Mouse (Mus musculus) layer of hippocampus, adult 2 months (tissue): ENCODE data around the gene Arid5b. TPM values are rescaled to one million over a fixed set of nuclear protein-coding genes. Genes with fewer than 3 reads are reported as not detected.

Experiments
- DNase-seq, 2 experiments: peaks; one replicate each; pipeline ENCODE4 v3.0.0; 2022; ENCODE audit warnings: low spot score in 2 of 2
- H3K27ac ChIP-seq: fragments of 200-600 bp; 2 replicates; pipeline ENCODE4 v1.8.1; 2022
- H3K4me3 ChIP-seq: fragments of 200-600 bp; 2 replicates; pipeline ENCODE4 v1.8.1; 2022; ENCODE audit warnings: mild to moderate bottlenecking
- CTCF ChIP-seq: fragments of 200-600 bp; conservative IDR thresholded peaks from 2 replicates; pipeline ENCODE4 v1.8.1; 2022; ENCODE audit warnings: antibody characterized with exemption, mild to moderate bottlenecking, moderate library complexity
- total RNA-seq, 2 experiments: library from RNA; stranded (reverse); gene quantifications; 2 replicates each; pipeline ENCODE4 v1.2.3; 2021

Arid5b gene
- total RNA-seq, 2 experiments from 2014 or later = 25.5 to 27.2 TPM

DNA sequence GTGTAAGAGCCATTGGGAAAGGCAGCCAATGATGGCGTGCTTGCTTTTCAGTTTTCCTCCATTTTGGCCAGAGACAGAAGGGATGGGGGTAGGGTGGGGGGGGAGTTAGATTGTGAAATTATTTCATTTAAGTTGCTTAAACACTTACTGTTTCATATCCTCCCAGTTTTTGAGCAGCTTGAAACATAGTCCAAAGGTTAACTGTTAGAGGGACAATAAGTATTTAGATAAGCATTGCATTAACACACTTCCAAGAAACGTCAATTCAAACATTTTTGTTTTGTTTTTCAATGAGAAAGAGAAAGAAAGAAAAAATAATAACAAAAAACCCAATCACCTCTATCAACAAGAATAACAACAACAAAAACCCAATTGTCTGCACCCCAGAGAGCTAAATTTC is 152.0 kb downstream of the Arid5b start:
- Histone ChIP-seq H3K4me3 (no peak overlapping the region), H3K27ac (no peak overlapping the region)
- no peak for TF ChIP-seq CTCF
- DNase-seq = no peak

GRCm38 (mm10) chr10:68125919-68126550 is 152.5 kb downstream of the Arid5b start:
- H3K27ac ChIP-seq = no peak overlapping the region
- no peak for DNase-seq
- no peak for TF ChIP-seq CTCF
- no peak overlapping the region for H3K4me3 ChIP-seq

DNA sequence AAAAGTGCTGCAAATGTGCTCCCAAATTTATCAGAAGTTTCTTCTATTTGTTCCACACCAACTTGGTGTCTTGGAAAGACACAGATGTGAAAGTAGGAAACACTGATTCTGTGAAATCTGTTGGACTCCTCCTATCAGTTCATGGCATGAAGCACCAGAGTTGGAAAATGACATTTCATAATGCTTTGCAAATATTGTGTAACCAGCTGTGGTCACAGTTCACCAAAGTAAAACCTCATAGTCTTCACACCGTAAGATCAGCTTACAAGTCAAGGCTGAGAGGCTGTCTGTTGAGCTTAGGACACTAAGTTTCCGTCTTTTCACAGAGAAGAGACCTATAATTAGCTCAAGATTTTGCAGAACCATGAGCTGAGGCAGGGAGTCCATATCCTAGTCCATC is 153.6 kb downstream of the Arid5b start:
- TF ChIP-seq CTCF = no peak
- no peak for DNase-seq
- Histone ChIP-seq H3K4me3 (no peak overlapping the region), H3K27ac (no peak overlapping the region)

- DNase-seq = no peak
- H3K27ac ChIP-seq = no peak overlapping the region
- no peak for TF ChIP-seq CTCF
- H3K4me3 ChIP-seq = no peak overlapping the region
Measured at GRCm38 (mm10) chr10:68123446-68123845, 155.1 kb downstream of the Arid5b start.

DNA sequence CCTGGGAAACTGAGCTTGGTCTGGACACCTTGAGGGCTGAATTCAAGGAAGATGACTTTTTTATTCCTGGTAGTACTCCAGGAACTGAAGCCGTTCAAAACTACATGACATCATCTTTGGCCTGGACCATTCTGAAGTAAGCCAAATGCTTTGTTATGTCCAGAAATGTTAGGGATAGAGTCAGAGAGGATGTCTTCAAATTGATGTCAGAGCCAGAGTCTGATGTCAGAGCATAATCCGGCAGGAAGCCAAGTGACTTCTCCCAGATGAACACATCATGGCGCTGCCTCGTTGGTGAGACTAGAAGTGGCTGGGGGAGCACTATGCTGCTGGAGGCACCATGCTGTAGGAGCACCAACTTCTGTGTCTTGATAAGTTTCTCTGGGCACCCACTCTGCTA is 156.6 kb downstream of the Arid5b start:
- TF ChIP-seq CTCF = no peak
- H3K4me3 ChIP-seq = no peak overlapping the region
- no peak for DNase-seq
- no peak overlapping the region for H3K27ac ChIP-seq

GRCm38 (mm10) chr10:68121251-68121650 is 157.3 kb downstream of the Arid5b start:
- H3K4me3 ChIP-seq = no peak overlapping the region
- TF ChIP-seq CTCF = no peak
- DNase-seq = no peak
- no peak overlapping the region for H3K27ac ChIP-seq

GRCm38 (mm10) chr10:68120011-68120410 is 158.5 kb downstream of the Arid5b start:
- H3K4me3 ChIP-seq = no peak overlapping the region
- no peak overlapping the region for H3K27ac ChIP-seq
- TF ChIP-seq CTCF = no peak
- DNase-seq = no peak

GRCm38 (mm10) chr10:68119285-68119684 is 159.3 kb downstream of the Arid5b start:
- no peak for DNase-seq
- Histone ChIP-seq H3K27ac (no peak overlapping the region), H3K4me3 (no peak overlapping the region)
- TF ChIP-seq CTCF = no peak

- Histone ChIP-seq H3K4me3 (no peak overlapping the region), H3K27ac (no peak overlapping the region)
- no peak for TF ChIP-seq CTCF
- no peak for DNase-seq
Measured at GRCm38 (mm10) chr10:68114955-68115354, 163.6 kb downstream of the Arid5b start.

- TF ChIP-seq CTCF = no peak
- H3K27ac ChIP-seq = peak overlapping the region; percentile 80
- no peak for DNase-seq
- H3K4me3 ChIP-seq = no peak overlapping the region; the same call in 1 of the 2 replicates
Measured at GRCm38 (mm10) chr10:68113645-68114044, 164.9 kb downstream of the Arid5b start.

- DNase-seq = no peak
- H3K4me3 ChIP-seq = peak overlapping the region; percentile 33
- TF ChIP-seq CTCF = no peak
- peak overlapping the region; percentile 80 for H3K27ac ChIP-seq
Measured at GRCm38 (mm10) chr10:68112983-68113382, 165.6 kb downstream of the Arid5b start.

DNA sequence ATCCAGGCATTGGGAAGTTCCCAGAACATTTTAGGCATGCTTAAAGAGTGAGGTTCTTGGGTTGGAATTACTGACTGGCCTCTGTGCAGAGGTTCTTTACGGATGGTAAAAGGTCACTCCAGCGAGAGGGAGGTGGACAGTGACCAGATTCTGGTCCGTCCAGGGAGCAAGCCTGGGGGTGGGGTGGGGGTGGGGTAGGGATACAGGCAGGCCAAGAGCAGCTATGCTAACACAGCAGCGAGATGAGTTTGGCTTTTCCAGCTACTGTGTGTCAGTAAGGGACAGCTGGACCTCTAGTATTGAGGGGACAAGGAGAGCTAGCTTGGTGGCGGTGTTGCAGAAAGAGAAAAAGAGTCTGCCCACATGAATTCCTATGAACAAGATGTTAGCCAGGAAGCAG is 167.9 kb downstream of the Arid5b start:
- no peak for TF ChIP-seq CTCF
- no peak for DNase-seq
- Histone ChIP-seq H3K27ac (peak overlapping the region; percentile 55), H3K4me3 (no peak overlapping the region)

DNA sequence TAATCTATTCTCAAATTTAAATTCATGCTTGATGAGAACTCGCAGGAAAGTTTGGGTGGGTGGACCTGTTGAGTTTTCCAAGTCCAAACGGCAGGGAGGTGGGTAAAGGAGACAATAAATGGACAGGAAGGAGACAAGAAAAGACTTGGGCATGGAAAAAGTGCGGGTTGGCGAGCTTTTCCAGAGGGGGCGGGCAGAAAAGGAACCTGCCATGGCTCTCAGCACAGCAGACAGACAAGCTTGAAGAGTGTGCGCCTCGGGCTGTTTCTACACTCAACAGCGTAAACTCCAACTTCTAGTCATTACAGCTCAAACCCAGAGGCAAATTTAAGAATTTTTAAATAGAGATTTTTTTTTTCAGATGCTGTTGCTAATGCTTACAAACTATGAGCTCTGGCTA is 168.4 kb downstream of the Arid5b start:
- Histone ChIP-seq H3K27ac (peak overlapping the region; percentile 55), H3K4me3 (no peak overlapping the region)
- DNase-seq = no peak
- TF ChIP-seq CTCF = no peak

- no peak for DNase-seq
- Histone ChIP-seq H3K4me3 (no peak overlapping the region), H3K27ac (no peak overlapping the region; the same call in 1 of the 2 replicates)
- TF ChIP-seq CTCF = no peak
Measured at GRCm38 (mm10) chr10:68109651-68110050, 168.9 kb downstream of the Arid5b start.

DNA sequence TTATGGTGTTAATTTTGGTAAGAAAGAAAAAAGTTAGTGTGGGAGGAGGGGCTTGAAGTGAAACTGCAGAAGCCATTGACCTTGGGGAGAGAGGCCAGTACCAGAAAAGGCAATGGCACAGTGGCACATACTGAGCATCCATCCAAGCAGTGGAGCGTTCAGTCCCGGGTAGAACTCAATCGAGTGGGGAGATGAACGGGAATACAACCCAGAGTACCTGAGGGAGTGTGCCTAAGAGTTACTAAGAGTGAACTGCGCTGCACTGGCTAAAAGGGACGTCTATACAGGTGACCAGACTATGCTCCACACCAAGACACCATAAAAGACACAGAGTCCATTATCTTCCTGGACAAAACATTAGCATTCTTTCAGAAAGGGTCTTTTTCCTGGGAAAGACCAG is 170.8 kb downstream of the Arid5b start:
- DNase-seq = no peak
- Histone ChIP-seq H3K4me3 (no peak overlapping the region), H3K27ac (peak overlapping the region; percentile 87; the same call in 1 of the 2 replicates)
- no peak for TF ChIP-seq CTCF
